Mouse (Mus musculus): Measurements from ENCODE around the gene Cdhr3.

DNA sequence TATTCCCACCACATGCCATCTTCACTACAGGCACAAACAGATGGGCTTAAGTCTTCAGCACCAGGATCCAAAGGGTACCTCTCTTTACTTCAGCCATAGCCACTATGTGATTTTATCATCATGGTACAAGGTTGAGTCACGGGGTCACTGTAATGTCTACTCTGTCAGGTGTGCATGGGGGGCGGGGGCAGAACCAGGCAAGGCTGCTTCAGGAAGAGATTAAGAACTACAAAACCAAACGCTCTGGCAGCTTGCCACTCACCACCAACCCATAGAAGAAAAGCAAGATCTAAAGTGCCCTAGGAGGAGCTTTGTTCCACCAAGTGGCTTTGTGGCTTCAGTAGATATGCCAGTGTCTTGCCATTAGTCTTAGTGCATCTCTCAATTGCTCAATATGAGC lies 44.3 kb downstream of the Cdhr3 start:
- TF ChIP-seq CTCF (conservative IDR thresholded peaks at IDR 0.05 in 1 of 2, IDR thresholded peaks at IDR 0.05 in 1 of 2; ENCODE audit: low read depth in 2 of 2, low read length in 2 of 2) (no peak), MXI1 (IDR thresholded peaks at IDR 0.05; ENCODE audit: low read depth, low read length) (no peak)

All from CH12.LX (cell line).